Mouse (Mus musculus) fat pad, adult 2 months (tissue): Measurements from ENCODE around the gene Gm7075.
"Not testable (repeated sequence)": the region's sequence is repeated elsewhere in the genome, so short reads cannot be mapped to it uniquely, and the experiment has no call there.

Experiments used
- DNase-seq: peaks from one replicate; pipeline ENCODE4 v3.0.0-alpha.2; 2011; ENCODE audit warnings: low read depth, low spot score; ENCODE audit errors: extremely low read depth

Gene Gm7075

DNA sequence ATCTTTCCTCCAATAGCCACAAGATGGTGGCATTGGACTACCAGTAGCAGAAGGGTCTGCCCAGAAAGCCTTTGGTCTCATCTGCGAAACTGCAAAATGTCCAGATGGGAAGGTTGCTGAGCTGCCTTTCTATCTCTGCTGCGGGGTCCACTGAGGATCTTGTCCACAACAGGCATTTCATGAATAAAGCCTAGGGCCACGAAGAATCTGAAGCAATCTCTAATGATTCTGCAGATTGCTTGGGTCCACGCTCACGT is 1.1 kb upstream of the Gm7075 start:
- DNase-seq: no peak

DNA sequence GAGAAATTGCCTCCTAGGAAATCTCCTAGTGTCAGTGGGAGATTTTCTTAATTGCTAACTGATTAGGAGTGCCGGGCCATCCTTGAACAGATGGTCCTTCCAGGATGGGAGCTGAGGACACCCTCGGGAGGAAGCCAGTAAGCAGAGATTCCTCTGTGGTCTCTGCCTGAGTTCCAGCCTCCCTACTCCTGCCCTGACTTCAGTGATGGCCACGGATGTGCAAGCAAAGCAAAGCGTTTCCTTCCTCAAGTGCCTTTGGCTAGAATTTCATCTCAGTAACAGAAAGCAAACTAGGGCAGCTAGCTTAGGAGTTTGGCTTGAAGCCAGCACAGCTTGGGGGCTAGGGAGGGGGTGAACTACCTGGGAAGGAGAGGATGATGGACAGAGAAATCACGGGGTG is 4.5 kb downstream of the Gm7075 start:
- DNase-seq: no peak

DNA sequence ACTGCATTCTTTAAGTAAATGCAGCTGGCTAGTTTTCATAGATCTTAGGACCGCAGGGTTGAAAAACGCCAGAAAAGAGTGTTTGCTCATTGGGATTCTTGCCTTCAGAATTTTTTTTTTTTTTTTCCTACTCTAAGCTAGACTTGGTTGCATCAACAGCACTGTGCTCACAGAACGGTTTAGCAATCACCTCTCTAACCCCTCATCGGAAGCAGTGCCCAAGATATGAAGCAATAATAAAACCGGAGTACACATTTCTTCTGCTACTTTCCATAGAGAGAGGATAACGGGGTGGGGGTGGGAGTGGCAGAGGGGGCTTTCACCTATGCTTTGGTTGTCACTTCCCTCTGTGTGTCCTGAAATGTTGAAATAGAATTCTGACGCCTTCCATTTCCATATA is 5.7 kb downstream of the Gm7075 start:
- DNase-seq: peak; percentile 39

DNA sequence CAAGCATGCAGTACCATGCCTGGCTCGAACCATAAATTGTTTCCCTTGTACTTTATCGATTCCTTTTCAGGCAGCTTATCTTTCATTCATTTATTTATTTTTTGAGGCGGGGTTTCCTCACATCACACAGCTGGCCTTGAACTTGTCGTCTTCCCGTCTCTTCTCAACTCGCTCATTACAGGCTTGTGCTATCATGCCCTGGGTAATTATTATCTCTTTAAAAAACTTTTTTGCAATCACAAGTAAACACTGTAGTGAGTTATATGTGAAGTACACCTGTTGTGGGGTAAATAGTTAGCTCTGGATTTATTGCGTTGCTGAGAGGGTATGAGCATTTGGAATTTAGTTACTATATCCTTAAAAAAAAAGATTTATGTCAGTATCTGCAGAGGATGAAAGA is 6.3 kb downstream of the Gm7075 start:
- no peak for DNase-seq

DNA sequence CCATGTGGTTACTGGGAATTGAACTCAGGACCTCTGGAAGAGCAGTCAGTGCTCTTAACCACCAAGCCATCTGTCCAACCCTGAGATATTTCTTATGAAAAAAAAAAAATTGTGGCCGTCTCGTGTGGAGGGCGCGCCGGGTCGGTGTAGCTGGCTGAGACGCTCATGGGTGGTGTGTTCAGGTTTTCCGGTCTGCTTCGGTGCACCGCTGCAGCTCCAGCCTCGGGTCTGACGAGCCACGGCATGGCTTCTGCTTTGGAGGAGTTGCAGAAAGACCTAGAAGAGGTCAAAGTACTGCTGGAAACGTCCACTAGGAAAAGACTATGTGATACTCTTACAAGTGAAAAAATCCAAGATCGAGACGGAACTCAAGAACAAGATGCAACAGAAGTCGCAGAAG is 8.8 kb downstream of the Gm7075 start:
- no peak for DNase-seq

DNA sequence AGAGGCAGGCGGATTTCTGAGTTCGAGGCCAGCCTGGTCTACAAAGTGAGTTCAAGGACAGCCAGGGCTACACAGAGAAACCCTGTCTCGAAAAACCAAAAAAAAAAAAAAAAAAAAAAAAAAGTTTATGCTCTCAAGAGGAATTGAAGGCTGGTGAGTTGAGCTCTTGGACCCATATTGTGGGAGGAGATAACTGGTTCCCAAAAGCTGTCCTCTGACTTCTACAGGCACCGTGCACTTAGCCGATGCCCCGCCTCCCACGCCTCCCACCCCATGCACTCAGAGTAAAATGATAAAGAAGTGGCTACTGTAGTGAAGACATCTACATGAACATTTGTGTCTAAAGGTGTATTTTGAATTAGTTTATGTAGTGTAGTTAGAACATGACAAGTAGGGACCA is 9.9 kb downstream of the Gm7075 start:
- not testable (repeated sequence) for DNase-seq

DNA sequence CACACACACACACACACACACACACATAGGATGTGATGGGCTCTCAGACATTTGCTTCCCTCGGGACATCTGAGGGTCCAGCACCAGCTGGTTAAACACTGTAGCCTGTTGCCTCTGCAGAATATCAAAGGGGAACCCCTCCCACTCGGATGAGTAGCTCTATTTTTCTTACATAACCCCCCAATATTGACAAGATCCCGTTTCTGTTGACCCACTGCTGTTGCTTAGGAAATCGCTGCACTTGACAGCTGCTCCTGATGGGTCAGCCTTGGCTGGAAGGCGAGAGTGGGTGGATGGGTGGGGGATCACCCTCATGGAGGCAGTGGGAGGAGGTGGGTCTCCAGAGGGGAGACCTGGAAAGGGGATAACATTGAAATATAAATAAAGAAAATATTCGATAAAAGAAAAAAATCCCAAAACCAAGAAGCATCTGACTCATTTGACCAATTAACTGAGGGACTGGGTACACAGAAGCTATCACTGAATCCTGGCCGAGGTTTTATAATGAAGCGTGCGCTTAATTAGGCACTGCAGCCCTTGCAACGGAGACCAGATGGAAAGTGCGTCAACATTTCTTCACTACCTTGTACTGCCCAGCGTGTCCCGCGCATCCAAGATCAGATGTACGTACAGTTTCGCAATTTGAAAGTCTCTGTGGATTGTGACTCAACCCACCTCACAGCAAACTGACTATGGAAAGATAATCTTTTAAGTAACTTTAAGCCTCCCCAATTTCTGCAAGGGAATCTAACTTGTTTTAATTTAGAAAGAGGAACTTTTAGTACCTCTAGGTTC is 11.2 kb downstream of the Gm7075 start:
- no peak for DNase-seq

DNA sequence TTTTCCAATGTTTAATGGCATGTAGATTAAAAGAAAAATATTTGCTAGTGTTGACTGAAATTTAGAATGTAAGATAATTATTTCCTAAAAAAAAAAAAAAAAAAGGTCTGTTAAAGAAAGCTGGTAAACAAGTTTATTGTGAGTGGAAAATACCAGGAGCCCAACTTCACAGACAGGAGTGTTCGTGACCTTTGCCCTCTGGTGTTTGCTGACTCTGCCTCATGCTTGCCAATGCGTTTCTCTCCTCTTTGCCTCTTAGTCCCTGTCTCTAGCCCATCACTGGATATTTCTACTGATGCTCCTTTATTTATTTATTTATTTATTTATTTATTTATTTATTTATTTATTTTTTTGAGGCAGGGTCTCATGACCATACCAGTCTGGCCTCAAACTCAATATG is 18.0 kb downstream of the Gm7075 start:
- no peak for DNase-seq

DNA sequence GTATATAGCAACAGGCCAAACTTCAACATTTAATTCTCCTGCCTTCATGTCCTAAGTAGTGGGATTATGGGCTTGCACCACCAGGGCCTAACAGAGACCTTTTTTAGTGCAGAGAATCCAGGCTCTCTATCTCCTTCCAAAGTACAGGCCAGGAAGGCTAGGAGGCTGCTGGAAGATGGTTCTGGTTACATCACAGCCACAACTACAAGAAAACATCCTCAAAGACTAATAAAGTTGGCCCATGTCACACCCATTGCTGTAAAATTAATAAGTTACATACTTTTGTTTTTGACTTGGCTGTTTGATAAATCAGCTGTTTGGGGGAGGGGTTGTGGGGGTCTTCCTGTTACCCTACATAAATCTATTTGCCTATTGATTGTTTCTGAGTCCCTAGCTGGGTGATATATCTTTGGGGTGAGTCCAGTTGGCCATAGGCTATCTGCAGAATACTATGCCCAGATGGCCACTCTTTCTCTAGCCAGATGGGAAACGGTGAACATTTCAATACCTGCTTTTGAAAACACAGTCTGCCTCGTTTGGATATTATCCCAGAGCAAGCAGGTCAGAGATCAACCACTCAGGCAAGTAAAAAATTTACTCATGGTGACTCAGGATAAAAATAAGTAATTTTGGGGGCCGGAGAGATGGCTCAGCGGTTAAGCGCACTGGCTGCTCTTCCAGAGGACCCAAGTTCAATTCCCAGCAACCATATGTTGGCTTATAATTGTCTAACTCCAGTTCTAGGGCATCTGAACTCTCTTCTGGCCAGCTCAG is 18.7 kb downstream of the Gm7075 start:
- DNase-seq: no peak

DNA sequence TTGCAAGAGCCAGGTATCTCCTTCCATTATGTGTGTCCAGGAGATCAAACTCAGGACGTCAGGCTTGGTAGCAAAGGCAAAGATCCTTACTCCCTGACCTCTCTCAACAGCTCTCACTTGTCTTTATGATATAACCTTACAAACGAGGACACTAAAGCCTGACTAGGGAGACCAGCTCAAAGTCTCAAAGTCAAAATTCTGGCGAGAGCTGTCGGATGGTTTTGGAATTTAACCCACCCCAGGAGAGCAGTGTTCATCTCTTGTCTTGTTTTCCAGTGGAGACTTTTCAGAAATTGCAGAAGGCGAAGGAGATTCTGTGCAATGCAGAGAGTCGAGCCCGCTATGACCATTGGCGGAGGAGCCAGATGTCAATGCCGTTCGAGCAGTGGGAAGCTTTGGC is 24.6 kb downstream of the Gm7075 start:
- DNase-seq: no peak

DNA sequence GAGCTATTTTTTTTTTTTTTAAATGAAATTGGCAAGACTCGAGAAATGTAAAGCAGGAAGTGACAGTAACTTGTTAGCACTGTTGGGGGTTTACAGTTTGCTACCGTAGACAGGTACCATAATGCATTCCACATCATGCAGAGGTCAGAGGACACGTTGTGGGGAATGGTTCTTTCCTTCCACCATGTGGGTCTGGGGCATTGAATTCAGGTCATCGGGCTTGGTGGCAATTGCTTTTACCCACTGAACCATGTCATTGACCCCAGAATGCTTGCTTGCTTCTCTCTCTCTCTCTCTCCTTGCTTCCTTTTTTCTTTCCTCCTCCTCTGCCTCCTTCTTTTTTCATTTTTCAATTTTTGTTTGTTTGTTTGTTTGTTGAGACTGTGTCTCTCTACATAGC is 32.6 kb downstream of the Gm7075 start:
- DNase-seq: no peak

DNA sequence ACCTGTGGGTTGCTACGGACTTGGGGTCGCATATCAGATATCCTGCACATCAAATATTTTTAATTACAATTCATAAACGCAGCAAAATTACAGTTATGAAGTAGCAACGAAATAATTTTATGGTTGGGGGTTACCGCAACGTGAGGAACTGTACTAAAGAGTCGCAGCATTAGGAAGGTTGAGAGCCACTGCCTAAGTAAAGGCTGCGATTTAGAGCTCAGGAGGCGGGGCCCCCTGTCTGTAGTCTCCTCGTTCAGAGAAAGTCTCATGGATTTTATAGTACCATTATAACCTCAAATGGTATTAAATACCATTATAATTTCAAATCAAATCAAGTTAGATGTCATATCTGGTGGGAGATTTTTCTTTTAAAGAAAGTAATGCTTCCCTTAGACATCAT is 34.6 kb downstream of the Gm7075 start:
- no peak for DNase-seq

DNA sequence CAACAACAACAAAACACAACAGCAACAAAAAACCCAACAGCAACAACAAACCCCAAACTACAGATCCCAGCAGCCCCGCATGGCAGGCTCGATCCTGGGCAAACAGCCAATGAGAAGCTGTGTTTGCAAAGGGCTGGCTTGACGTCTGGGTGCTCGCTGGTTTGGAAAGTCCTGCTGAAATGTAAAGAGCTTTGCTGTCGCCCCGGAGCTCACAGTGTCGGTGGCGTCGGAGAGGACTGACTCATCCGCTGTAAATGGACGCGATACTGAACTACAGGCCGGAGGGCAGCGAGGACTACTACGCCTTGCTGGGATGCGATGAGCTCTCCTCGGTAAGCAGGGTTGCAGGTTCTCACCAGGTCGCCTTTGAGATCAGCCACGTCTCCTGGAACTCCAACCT is 35.1 kb downstream of the Gm7075 start:
- DNase-seq: no peak

DNA sequence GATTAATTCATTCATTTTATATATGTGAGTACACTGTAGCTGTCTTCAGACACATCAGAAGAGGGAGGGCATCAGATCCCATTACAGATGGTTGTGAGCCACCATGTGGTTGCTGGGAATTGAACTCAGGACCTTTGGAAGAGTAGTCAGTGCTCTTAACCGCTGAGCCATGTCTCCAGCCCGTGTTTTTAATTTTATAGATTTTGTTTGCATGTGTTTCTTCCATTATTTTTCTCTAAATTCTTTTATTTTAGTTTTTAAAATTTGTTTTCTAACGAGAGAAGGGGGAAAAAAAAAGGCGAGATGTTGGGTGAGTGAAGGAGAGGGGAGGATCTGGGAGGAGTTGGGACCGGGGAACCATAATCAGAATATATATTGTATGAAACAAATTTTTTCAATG is 35.7 kb downstream of the Gm7075 start:
- DNase-seq: not testable (repeated sequence)

DNA sequence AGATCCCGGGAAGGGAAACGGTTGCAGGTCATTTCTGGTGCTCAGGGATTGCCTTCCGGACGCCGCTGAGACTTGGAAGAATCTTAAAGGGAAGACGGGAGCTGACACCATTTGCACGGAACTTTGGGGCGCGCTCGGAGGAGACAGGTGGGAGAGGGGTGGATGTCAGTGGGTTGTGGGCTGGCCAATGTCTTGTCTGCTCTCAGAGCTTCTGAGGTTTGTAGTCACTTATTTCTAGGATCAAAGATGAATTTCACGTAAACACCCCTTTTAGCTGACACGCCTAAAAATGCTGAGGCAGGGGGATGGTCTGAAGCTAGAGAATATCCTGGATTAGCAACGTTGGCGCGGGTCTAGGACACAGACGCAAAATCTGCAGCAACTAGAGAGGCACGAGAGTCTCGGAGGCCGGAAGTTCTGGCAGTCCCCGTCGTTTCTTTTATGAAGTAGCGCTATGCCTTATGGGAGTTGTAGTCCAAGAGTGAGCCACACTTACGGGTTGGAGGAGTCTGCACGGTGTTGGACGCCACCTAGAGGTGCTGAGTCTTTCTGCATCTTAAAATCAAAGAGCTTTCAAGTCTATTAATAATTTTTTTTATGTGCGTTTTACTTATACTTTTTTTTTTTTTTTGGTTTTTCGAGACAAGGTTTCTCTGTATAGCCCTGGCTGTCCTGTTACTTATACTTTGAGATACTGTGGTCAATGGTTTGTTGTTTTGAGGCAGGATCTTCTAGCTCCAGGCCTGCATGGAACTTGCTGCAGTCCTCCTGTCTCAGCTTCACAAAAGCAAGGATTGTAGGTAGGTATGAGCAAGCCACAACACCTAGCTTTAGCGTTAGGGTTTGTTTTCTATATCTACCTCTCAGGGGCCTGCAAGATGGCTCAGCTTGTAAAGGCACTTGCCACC is 39.0 kb downstream of the Gm7075 start, which contains the start of gene Dnajc12:
Dnajc12 (plus strand) TSS at position 72 of the 908 bp plus-strand sequence.
- DNase-seq: peak; percentile 76

DNA sequence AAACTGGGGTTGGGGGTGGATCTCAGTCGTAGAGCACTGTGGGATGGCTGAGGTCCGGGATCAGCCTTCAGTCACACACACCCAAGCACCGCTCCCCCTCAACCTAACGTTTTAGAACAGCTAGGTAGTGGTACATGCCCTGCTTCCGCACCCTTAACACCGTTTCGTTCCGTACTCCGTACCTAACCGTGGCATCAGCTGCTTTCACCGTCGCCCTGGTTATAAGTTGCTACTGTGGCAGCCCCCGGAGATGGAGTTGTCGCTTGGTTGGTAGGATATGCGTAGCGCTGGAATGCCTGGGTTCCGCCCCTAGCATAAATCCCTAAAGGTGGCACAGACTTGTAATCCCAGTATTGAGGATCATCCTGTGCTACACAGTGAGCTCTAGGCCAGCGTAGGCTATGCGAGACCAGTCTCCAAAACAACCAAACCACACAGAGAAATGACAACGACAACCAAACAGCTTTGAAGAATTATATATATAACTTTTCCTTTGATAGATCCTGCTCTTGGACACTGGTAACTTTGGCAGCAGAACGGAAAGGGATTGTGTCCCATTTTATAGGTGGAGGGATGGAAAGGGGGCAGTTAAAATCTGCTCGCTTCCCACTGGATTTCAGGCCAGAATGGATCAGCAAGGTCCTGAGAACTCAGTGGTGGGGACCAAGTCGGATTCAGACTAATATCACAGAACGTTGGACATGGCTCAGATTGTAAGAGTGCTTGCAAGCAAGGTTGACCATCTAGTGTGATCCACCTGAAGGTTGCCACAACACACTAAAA is 39.9 kb downstream of the Gm7075 start, which contains the start of gene Sirt1:
Sirt1 (minus strand) TSS at position 207 of the 783 bp plus-strand sequence.
- DNase-seq: no peak

DNA sequence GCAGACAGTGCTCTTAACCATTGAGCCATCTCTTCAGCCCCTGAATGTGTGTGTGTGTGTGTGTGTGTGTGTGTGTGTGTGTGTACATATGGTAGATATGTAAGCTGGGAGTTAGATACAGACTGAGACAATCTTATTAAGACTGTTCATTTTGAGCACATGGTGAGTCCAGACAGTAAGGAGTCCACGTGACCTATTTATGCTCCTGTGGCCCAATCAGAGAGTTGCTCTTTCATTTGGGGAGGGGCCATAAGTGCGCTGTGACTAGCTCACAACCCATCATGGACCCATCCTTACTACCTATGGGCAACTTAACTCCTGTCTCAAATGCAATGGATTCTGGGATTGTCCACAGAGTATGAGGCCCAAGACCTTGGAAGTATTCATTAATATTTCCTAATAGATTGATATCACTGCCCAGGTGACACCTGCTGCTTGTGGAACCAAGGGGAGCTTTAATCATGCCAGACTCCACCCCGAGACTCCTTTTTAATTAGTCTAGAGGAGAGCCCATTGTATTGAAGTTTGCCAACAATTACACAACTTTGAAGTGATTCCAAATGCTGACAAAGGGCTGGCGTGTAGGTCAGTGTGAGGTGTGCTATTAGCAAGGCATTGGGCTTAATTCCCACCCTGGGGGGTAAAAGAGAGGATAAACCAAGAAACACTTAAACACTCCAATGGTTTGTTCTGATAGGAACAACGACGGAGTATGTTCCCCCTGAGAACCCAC is 42.5 kb downstream of the Gm7075 start:
- DNase-seq: peak; percentile 90

DNA sequence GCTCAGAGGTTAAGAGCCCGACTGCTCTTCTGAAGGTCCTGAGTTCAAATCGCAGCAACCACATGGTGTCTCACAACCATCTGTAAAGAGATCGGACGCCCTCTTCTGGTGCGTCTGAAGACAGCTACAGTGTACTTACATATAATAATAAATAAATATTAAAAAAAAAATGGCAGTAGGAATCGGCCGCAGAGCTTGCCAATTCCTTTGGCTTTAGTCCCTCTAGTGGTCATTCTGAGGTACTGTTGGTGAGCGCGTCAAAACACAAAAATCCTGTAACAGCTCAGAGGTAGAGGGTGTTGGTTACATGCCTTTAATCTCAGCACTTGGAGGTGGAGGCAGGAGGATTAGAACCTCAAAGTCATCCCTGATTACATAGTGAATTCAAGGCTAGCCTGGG is 44.1 kb downstream of the Gm7075 start:
- no peak for DNase-seq

DNA sequence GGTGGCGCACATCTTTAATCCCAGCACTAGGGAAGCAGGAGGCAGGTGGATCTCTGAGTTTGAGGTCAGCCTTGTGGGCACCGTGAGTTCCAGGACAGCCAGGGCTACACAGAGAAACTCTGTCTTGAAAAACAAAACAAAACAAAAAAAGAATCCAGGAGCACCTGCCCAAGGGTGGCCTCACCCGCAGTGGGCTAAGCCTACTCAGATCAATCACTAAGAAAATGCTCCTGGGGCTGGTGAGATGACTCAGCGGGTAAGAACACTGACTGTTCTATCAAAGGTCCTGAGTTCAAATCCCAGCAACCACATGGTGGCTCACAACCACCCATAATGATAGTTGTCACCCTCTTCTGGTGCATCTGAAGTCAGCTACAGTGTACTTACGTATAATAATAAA is 45.3 kb downstream of the Gm7075 start:
- no peak for DNase-seq
